Mouse (Mus musculus) liver, embryonic 14.5 days (tissue): ENCODE measurements around the gene Fau.

Experiments
- CTCF ChIP-seq: IDR thresholded peaks from 2 replicates; pipeline ENCODE4 v1.5.1; 2016; ENCODE audit warnings: antibody characterized with exemption, low read depth, control low read depth
- EP300 ChIP-seq: IDR thresholded peaks from 2 replicates; pipeline ENCODE4 v1.6.1; 2016; ENCODE audit warnings: antibody characterized with exemption, low read depth

GRCm38 (mm10) chr19:6076564-6077393, 19.1 kb downstream of the Fau start, which contains the start of gene Vps51:
- no peak for TF ChIP-seq CTCF
- no peak; the same call in 1 of the 2 replicates for TF ChIP-seq EP300
